Mouse (Mus musculus) gastrocnemius, adult 18-20 months (tissue): ENCODE data around the gene Ppp2r5a. TPM values are rescaled to one million over a fixed set of nuclear protein-coding genes. Genes with fewer than 3 reads are reported as not detected.

Experiments used
- DNase-seq: peaks from one replicate; pipeline ENCODE4 v3.0.0; 2021; ENCODE audit warnings: low spot score
- total RNA-seq, 2 experiments: library from RNA; stranded (reverse); gene quantifications; 2 replicates each; pipeline ENCODE4 v1.2.3; 2021

The Ppp2r5a gene
- total RNA-seq, 2 experiments from 2014 or later = 66.2 to 76.8 TPM

GRCm38 (mm10) chr1:191328019-191328441 is 75.0 kb downstream of the Ppp2r5a start:
- no peak for DNase-seq

- DNase-seq = no peak
Measured at GRCm38 (mm10) chr1:191327258-191327657, 75.8 kb downstream of the Ppp2r5a start.

- no peak for DNase-seq
Measured at GRCm38 (mm10) chr1:191326233-191326882, 76.7 kb downstream of the Ppp2r5a start.

GRCm38 (mm10) chr1:191325726-191326232 is 77.3 kb downstream of the Ppp2r5a start, which contains the start of gene Tmem206:
Gene Tmem206 (plus strand): TSS chr1:191325912.
- DNase-seq = peak; percentile 95

GRCm38 (mm10) chr1:191324733-191325590 is 78.1 kb downstream of the Ppp2r5a start:
- DNase-seq = no peak

- no peak for DNase-seq
Measured at GRCm38 (mm10) chr1:191323381-191323780, 79.7 kb downstream of the Ppp2r5a start.

GRCm38 (mm10) chr1:191318686-191319085 is 84.4 kb downstream of the Ppp2r5a start:
- DNase-seq = no peak

GRCm38 (mm10) chr1:191317591-191318196 is 85.4 kb downstream of the Ppp2r5a start, which contains the start of gene Nenf:
Gene Nenf (minus strand): TSS chr1:191318194.
- DNase-seq = peak; percentile 75

- no peak for DNase-seq
Measured at GRCm38 (mm10) chr1:191316818-191317217, 86.3 kb downstream of the Ppp2r5a start.

- DNase-seq = peak; percentile 34
Measured at GRCm38 (mm10) chr1:191313926-191314325, 89.1 kb downstream of the Ppp2r5a start.

- DNase-seq = no peak
Measured at GRCm38 (mm10) chr1:191313158-191313557, 89.9 kb downstream of the Ppp2r5a start.

GRCm38 (mm10) chr1:191312513-191312941 is 90.5 kb downstream of the Ppp2r5a start:
- peak; percentile 90 for DNase-seq

- DNase-seq = peak; percentile 43
Measured at GRCm38 (mm10) chr1:191311296-191311898, 91.7 kb downstream of the Ppp2r5a start.

- no peak for DNase-seq
Measured at GRCm38 (mm10) chr1:191307766-191308455, 95.2 kb downstream of the Ppp2r5a start.

- no peak for DNase-seq
Measured at GRCm38 (mm10) chr1:191306316-191306715, 96.8 kb downstream of the Ppp2r5a start.

GRCm38 (mm10) chr1:191305610-191306009 is 97.5 kb downstream of the Ppp2r5a start:
- no peak for DNase-seq

GRCm38 (mm10) chr1:191304216-191304615 is 98.9 kb downstream of the Ppp2r5a start:
- no peak for DNase-seq

- no peak for DNase-seq
Measured at GRCm38 (mm10) chr1:191303736-191304135, 99.3 kb downstream of the Ppp2r5a start.
